ENCODE assay signal across 13 mouse cellular contexts in genomic region chr6:99073303-99074271, GRCm38 (mm10).
"Had no signal": no experiment of that assay in that cellular context is flagged by ENCODE, and none has a peak within 500 bp of the region (broad histone marks: within the 10 kb centered on the region; RNA-seq: fewer than 3 reads in every experiment).

No protein-coding gene starts in this region.

- H3K27me3 ChIP-seq: kidney, embryonic 15.5 days; limb, embryonic 13.5 days; neural tube, embryonic 13.5 days had no signal

- H3K4me1 ChIP-seq: kidney, embryonic 15.5 days; limb, embryonic 13.5 days; neural tube, embryonic 13.5 days had no signal

- H3K27ac ChIP-seq: kidney, embryonic 15.5 days; limb, embryonic 13.5 days; liver, embryonic 14.5 days; neural tube, embryonic 13.5 days had no signal

- H3K9ac ChIP-seq: kidney, embryonic 15.5 days; limb, embryonic 13.5 days; liver, embryonic 14.5 days; neural tube, embryonic 13.5 days had no signal

- H3K9me3 ChIP-seq: neural tube, embryonic 13.5 days had no signal

- H3K4me2 ChIP-seq: kidney, embryonic 15.5 days; limb, embryonic 13.5 days; neural tube, embryonic 13.5 days had no signal

- H3K4me3 ChIP-seq: kidney, embryonic 15.5 days; limb, embryonic 13.5 days; neural tube, embryonic 13.5 days had no signal

- DNase-seq: kidney, adult 2 months; kidney, postnatal 14 days; left cerebral cortex, postnatal 4 days; lung, adult 18-20 months; retina, postnatal 1 day; right cerebral cortex, postnatal 4 days; spleen, adult 18-20 months; thymus, adult 18-20 months; thymus, postnatal 14 days had no signal
